Mouse (Mus musculus) CH12F3 (cell line): ENCODE results near the gene Lrwd1.
"Not testable (repeated sequence)": the region's sequence is repeated elsewhere in the genome, so short reads cannot be mapped to it uniquely, and the experiment has no call there.

Experiments
- in situ Hi-C: fragments of 300-500 bp; cut with MboI; formaldehyde crosslinking; loops from 2 replicates; pipeline ENCODE4 v1.14.3; 2020; ENCODE audit warnings: low sequenced_read_pairs

The Lrwd1 gene

DNA sequence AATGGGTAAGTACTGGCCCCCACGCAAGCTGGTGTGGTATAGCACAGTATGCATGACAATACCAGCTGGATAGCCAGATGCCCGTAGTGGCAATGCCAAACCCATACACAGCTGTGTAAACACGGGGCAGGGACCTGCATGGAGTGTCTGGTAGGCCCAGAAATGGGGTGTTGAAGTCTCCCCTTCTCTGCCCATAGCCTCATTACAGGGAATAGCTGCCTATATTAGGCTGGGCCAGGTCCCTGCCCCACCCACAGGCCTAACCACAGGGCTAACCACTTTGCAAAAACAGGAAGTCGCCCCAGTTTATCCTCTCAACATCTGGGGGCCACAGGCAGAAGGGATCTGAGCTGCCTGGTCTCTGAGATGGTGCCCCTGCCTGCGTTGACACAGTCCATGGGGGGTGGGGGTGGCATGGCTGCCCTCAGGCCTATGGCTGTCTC is 13.3 kb upstream of the Lrwd1 start:
- in situ Hi-C loops = not testable (repeated sequence)

DNA sequence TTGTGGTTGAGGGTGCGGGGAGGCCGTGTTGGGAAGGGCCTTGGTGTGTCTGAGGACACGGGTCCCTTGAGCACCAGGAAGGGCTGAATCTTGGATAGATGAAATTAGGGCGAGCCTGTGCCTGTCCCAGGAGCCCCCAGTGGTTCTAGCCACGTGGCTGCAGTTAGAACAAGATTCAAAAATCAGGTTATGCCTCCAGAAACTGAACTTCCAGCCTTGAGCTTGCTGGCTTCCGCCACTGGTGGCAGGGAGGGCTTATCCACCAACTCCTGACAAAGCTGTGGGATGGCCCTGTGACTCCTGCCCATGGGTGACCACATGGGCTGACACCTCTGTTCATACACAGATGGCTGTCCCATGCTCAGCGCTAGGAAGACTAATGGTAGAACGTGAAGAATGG is 11.8 kb upstream of the Lrwd1 start:
- in situ Hi-C loops = no loop called here

DNA sequence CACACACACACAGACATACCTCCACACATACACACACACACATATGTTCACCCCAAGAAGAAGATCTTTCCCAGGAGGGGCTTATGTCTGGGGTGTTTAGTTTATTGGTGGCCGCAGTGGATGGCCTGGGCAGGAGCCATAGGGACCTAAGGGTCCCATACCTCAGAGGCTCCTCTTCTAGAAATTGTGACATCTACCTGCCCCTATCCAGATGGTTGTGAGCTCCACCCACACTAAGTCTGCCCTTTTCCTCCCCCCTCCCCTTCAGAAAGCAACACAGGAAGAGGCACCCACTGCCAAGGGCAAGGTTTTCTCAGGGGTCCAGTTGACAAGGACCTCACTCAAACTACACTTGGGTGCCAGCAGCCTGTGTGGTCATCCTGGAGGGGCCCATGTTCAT is 11.1 kb upstream of the Lrwd1 start:
- in situ Hi-C loops = no loop called here

DNA sequence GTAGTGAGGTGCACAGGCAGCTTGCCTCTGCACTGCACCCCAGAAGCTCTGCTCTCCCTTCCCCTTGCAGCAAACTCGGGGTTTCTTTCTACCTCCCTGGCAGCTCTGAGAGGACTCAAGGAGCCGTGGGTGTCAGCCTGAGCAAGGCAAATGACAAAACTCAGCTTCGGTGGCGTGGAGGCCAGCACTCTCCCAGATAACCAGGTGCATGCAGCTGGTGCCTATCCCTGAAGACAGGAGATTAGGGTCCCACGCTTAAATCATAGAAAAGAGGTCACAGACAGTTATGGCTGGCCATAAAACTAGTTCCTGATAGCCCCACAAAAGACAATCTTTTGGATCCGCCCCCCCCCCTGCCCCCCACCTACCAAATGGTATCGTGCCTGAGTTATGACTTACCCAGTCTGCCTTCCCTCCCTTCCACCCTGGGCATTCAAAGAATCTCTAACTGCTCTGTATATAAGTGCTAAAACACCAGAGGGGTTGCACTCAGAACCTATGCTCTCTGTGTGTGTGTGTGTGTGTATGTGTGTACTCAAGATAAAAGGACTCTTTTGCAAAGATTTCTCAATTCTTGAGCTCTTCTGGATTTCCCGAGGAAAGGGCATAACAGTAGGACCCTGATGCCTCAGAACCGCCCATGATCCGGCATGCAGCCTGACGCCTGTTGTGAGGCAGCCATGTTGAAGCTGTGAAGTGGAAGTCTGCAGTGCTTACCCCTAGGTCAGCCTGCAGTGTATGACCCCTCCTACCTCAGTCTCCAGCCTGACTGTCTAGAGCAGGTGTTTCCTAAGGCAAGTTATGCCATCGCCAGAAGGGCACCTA is 8.9 kb upstream of the Lrwd1 start:
- in situ Hi-C loops = no loop called here

DNA sequence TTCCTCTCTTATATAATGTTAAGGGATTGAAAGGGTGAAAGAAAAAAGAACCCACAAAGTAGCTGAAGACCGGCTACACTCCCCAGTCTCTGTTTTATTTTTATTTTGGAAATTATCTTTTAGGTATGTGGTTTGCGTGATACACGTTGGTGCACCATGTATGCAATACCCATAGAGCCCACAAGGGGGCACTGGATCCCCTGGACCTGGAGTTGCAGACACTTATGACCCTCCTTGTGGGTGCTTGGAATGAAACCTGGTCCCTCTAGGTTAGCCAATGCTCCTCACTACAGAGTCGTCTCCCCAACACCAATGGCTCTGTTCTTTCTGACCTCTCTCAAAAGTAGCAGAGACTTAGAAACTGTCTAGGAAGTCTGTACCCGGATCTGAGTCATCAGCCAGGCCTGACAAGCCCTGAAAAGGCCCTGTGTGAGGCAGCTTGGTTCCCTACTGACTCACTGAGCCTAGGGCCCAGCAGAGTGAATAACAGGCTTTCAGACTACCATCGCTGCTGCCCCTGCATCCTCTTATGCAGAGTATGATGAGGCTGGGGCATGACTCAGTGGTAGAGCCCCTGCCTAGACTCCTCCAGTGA is 7.4 kb upstream of the Lrwd1 start:
- in situ Hi-C loops = no loop called here

DNA sequence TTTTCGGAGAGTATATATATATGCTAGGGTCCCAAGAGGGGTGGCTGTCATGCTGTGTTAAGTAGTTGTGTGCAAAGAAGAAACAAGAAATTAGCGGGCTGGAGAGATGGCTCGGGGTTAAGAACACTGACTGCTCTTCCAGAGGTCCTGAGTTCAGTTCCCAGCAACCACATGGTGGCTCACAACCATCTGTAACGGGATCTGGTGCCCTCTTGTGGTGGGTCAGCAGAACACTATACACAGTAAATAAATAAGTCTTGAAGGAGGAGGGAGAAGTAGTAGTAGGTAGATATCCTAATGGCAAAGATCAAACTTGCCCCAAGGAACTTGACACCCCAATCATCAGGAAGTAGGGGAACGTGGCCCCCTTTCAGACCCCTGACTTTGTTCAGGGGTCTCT is 6.9 kb upstream of the Lrwd1 start:
- in situ Hi-C loops = no loop called here

DNA sequence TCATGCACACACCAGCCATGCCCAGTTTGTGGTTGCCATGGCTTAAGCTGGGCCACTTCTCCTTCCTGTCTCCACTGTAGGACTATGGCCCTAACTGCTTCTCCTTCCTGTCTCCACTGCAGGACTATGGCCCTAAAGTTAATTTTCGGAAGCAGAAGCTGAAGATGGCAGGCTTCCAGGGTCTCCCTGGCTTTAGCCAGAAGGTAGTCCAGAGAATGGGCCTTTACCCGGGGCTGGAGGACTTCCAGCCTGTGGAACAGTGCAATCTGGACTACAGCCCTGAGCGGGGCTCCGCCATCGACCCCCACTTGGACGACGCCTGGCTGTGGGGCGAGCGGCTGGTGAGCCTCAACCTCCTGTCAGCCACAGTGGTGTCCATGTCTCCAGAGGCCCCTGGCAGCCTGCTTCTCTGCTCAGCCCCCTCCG is 4.2 kb upstream of the Lrwd1 start:
- in situ Hi-C loops = no loop called here

DNA sequence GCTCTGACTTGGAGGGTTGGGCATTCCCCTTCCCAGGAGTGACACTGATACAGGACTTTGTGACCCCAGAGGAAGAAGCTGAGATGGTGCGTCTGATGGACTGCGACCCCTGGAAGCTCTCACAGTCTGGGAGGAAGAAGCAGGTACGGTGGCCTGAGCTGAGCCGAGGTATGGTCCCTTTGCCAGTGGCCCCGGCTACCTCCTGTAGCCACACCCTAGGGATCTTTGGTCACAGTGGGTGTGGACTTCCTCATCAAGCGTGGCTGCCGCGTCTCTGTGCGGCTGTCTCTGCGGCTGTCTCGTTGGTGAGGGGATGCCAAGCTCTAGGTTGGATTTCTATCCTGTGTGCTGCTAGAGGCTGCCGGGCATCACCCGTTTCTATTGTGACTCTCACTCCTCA is 3.5 kb upstream of the Lrwd1 start:
- in situ Hi-C loops = no loop called here

DNA sequence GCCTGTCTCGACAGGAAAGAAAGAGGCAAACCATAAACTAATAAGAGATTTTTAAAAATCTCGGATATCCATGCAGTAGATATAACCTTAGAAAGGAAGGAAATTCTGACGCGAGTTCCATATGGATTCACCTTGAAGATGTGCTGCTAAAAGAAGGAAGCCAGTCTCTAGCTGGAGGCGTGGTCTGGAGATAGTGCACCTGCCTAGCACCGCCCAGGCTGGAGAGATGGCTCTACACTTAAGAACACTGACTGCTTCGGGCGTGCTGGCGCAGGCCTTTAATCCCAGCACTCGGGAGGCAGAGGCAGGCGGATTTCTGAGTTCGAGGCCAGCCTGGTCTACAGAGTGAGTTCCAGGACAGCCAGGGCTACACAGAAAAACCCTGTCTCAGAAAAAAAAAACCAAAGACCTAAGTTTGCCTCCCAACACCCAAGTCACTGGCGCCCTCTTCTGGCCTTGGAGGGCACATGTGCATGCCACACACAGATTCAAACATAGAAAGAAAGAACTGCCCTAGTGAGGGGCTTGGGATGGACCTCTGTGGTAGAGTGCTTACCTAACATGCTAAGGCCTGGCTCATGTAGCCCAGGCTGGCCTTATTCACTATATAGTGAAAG is 1.9 kb upstream of the Lrwd1 start:
- in situ Hi-C loops = no loop called here

DNA sequence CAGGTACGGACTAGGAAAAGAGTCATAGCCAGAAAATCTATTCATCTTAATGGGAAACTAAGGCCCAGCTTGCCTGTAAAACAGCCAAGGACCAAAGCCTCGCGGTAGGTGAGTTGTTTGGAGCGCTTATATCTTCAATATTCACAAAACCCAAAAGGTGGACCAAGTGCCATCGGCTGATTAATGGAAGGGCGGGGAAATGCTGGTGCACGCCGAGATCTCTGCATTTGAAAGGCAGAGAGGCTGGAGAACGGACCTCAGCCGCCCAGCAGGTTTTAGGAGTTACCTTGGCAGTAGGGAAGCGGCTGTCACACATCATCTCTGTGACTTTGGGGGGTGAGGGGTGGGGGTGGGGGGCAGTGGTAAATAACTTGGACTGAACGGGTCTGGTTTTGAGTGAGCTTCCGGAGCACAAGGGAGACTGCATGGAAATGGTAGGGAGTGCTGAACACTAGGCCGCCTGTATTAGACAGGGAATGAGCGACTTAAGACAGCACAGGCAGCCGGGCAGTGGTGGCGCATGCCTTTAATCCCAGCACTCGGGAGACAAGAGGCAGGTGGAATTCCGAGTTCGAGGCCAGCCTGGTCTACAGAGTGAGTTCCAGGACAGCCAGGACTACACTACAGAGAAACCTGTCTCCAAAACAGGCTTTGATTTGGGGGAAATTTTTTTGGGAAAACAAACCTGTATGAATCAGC is 567 bp upstream of the Lrwd1 start:
- in situ Hi-C loops = no loop called here

DNA sequence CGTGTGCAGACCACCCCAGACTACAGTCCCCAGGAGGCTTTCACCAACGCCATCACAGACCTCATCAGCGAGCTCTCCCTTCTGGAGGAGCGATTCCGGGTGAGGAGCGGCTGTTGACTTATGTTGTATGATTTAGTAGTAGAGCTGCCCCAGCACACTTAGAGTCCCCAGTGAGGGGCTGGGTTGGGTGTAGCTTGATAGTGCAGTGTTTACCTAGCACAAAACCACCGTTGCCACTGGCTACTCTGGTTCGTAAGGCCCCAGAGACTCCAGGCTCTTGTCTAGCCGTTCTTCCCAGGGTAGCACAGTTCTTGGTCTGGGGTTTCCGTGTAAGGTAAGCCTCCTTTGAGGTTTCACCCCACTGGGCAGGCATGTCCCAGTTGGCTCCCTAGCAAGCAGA is 13.7 kb downstream of the Lrwd1 start:
- in situ Hi-C loops = no loop called here

DNA sequence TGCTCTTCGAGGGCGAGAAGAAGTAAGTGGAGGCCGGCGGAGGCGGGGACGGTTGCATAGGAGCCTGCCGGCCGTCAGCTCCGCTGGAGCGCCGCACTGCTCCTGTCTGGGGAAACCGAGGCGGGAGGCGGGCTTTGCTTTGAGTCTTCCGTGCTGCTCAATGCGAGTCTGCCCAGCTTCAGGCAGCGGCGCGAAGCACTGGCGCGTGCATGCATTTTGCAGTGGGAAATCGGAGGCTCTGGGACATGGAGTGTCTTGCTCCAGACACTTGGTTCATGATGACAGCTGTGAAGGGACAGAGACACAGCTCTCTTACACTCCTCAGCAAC is 19.1 kb downstream of the Lrwd1 start:
- in situ Hi-C loops = no loop called here

DNA sequence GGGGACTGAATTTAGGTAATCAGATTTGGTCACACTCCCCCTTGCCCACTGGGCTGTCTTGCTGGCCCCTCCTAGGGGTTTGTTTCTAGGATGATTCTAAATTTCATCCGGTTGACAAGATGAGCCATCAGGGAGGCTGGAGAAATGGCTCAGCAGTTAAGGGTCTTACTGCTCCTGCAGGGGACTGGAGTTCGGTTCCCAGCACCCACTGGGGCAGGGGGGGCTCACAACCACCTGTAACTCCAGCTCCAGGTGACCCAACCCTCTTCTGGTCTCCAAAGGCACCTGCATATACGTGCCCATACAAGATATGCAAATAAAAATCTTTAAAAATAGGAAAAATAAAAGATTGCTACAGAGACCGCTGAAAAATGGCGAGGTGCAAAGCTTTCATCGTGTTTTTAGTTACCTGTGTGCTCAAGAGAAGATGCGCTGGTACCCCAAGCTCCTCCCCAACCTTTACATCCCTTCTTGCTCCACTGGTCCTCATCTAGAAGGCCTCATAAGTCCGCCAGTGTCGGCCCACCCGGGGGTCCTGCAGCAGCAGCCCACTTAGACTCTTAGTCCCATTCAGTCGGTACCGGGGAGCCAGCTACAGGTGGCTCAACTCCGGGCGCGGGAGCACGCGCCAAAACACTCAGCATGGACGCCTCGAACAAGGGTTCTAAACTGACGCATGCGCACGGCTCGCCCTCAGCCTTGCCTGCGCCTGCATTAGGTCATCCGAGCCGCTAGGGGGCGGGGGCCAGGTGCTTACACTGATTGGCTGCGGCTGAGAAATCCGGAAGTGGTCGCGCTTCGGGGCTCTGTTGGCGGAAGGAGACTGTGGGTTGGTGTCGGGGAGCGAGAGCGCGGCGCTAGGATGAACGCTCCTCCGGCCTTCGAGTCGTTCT is 19.7 kb downstream of the Lrwd1 start, which contains the start of gene Polr2j:
Gene Polr2j (plus strand): TSS at position 741 of the 893 bp plus-strand sequence.
- in situ Hi-C loops = no loop called here

DNA sequence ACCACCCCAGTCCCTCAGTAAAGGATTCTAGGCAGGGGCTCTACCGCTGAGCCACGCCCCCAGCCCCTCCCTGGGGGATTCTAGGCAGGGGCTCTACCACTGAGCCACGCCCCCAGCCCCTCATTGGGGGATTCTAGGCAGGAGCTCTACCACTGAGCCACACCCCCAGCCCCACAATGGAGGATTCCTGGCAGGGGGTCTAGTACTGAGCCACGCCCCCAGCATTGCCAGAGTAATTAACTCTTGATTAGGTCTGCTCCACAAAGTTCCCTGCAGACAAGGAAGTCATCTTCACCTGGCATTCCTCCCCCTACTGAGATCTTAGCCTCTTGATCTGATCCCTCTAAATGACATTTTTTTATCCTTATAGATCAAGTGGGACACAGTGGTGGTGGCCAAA is 22.3 kb downstream of the Lrwd1 start:
- in situ Hi-C loops = not testable (repeated sequence)

DNA sequence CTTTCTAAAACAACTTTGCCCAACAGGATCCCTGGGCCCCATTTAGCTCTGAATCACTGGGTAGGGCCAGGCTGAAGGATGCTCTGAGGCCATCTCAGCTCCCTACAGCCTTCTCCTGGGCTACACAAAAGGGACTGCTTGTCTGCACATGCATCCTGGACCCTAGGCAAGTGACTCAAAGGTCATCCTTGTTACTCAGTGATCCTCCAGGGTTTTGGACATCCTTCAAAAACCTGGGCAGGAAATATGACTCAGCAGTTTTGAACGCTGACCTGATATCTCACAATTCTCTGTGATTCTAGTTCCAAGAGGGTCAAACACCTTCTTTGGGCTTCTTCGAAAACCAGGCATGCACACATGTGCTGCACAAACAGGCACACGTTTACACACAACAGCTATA is 26.8 kb downstream of the Lrwd1 start:
- in situ Hi-C loops = no loop called here

DNA sequence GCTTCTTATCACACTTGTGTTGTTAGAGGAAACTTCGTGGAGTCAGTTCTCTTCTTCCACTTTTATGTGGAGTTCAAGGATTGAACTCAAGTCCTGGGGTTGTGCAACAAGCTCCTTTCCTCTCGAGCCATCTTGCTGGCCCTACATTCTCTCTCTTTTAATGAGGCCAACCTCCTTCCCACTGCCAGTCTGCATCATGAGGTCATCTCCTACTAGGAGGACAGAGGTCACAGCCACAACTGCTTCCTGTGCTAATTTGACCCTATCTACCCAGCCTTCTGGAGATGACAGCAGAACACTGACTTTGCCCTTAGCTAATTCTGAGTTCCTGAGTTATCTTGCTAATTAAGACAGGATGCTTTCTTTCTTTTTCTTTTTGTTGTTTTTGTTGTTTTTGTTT is 27.4 kb downstream of the Lrwd1 start:
- in situ Hi-C loops = no loop called here

DNA sequence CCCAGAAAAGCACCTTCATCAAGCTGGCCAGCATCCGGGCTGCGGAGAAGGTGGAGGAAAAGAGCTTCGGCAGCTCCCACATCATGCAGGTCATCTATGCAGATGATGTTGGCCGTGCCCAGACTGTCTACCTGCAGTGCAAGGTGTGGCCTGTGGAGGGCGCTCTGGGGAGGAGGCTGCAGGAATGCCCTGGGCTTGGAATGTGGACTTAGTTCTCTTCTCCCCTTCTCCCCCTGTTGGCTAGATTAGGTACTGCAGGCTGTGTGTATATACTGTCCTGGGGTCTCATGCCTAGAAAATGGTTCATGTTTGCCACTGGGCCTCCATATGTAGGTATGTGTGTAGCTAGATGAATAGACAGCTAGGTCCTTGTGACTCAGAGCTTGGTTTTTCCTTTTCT is 31.4 kb downstream of the Lrwd1 start:
- in situ Hi-C loops = no loop called here

DNA sequence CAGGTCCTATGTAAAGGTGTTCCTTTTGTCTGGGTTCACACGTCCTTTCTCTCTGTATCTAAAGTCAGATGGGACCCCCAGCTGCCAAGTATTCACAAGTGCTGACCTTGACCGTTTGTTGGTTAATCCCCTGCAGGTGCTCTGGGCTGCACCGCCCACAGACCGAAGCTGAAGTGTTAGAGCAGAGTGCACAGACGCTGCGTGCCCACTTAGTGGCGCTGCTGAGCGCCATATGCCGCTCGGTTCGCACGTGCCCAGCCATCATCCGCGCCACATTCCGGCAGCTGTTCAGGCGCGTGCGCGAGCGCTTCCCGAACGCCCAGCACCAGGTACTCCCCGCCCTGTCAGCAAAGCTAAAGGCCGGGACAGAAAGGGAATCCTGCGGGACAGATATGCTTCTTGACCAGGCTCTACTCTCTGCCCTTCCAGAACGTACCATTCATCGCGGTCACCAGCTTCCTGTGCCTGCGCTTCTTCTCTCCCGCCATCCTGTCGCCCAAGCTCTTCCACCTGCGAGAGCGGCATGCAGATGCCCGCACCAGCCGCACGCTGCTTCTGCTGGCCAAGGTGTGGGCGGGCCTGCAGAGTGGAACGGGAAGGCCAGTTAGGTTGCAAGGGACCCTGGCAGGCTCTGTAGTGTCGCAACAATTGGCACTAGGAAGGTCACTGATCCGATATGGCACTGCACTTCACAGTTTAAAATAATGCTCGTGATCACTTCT is 33.6 kb downstream of the Lrwd1 start:
- in situ Hi-C loops = no loop called here

DNA sequence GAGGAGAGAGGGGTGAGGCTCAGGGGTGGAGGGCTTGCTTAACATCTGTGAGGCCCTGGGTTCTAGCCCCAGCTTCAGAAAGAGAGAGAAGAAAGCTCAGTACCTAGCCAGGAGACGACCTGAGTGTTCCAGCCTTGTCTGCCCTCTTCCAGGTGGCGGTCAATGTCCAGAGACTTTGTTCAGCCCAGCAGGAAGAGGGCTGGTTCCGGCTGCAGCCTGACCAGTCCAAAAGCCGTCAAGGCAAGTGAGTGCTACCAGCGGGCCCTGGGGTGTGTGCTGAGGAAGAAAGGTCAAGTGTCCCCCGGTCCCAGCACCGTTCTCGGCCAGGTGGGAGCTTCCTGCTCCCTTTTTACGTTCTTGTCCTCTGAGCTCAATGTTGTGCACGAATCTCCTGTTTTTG is 37.3 kb downstream of the Lrwd1 start:
- in situ Hi-C loops = no loop called here

DNA sequence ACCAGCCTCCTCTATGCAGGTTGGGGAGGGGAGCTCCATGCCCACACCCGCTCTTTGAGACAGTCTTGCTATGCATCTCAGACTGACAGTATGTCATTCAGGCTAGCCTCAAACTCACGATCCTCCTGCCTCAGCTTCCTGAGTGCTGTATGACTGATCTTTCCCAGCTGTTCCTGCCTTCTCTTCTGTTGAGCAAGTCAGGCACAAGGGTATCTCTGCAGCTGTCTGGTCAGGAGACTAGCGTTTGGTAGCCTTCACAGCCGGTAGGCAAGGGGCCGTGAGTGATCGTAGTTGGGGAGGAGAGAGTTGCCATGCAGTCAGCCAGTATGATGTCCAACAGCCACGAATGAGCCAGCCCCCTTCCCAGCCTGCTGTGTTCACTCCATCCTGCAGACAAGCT is 40.8 kb downstream of the Lrwd1 start:
- in situ Hi-C loops = no loop called here
